Mouse (Mus musculus): Measurements from ENCODE around the gene Gpr146. TPM values are rescaled to one million over a fixed set of nuclear protein-coding genes. Genes with fewer than 3 reads are reported as not detected.

The Gpr146 gene
- polyA plus RNA-seq, 1 experiment from 2014 or later, result 6.6 TPM

DNA sequence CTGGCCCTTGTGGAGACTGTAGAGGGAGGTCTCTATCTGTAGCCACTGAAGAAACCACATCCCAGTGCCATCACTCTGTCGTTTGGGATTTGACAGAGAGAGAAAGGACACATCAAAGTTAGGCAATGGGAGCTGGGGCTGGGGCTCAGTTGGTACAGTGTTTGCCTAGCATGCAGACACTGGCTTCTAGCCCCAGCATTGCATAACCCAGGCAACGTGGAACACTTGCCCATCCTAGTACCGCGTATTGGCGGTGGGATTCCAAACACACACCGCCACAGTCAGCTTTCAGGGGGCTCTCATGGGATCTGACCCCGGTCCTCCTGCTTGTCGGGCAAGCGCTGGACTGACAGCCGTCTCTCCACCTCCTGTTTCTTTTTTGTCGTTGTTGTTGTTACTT is 11.0 kb upstream of the Gpr146 start:
- Histone ChIP-seq H3K9me3 (ENCODE audit: control insufficient read depth, low read length) (no peaks in the 10 kb centered on the region), H3K4me3 (ENCODE audit: low read length) (no peak overlapping the region), H3K27ac (ENCODE audit: low read length) (peak overlapping the region; percentile 29; the same call in 1 of the 2 replicates), H3K36me3 (ENCODE audit: control insufficient read depth, insufficient read depth, low read length) (0 out of 2 replicates have a peak, but pooled peaks cover 3% of the 10 kb centered on the region), H3K4me2 (ENCODE audit: low read depth, low read length) (no peak overlapping the region), H3K9ac (ENCODE audit: low read length) (no peak overlapping the region), H3K4me1 (replicated peaks; ENCODE audit: control insufficient read depth, insufficient read depth, low read length) (peaks cover 22% of the 10 kb centered on the region), H3K27me3 (ENCODE audit: control insufficient read depth, insufficient read depth, low read depth, low read length) (no peaks in the 10 kb centered on the region)
- 67% methylated on average over 11 of the region's 11 CpGs for WGBS
- no peak for ATAC-seq (ENCODE audit: low read depth)

GRCm38 (mm10) chr5:139367884-139368458 is 9.5 kb upstream of the Gpr146 start:
- H3K4me1 ChIP-seq (replicated peaks; ENCODE audit: control insufficient read depth, insufficient read depth, low read length), result peaks cover 25% of the 10 kb centered on the region

DNA sequence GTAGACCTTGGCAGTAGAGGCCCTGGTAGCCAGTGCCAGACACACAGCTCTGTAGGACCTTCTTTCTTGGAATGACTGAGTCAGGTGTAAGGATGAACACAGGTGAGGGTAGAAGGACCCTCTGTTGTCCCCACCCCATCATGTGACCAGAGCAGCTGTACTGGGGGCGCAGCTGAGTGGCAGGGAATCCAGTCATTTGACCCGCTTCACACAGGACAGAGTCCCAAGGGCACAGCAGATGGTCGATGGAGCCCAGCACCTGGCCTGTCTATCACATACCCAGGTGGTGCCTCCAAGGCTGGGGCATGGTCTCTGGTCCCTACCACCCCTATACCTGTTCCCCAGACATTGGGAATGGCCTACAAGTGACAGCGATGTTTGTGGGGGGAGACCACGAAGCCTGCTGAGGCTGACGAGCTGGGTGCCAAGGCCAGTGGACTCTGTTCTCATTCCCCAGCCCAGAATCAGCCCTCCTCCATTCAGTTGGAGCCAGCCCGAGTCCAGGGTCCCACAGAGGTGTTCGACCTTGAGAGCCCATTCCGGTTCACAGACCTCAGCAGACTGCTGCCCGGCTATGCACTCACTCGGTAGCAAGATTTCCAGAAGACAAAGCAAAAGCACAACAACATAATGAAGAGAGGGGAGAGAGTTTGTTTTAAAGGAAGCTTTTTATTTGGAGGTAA is 8.7 kb upstream of the Gpr146 start:
- Histone ChIP-seq H3K4me2 (ENCODE audit: low read depth, low read length) (no peak overlapping the region), H3K27me3 (ENCODE audit: control insufficient read depth, insufficient read depth, low read depth, low read length) (no peaks in the 10 kb centered on the region), H3K9ac (ENCODE audit: low read length) (no peak overlapping the region), H3K36me3 (ENCODE audit: control insufficient read depth, insufficient read depth, low read length) (no peaks in the 10 kb centered on the region), H3K9me3 (ENCODE audit: control insufficient read depth, low read length) (no peaks in the 10 kb centered on the region), H3K27ac (ENCODE audit: low read length) (no peak overlapping the region), H3K4me1 (replicated peaks; ENCODE audit: control insufficient read depth, insufficient read depth, low read length) (peaks cover 25% of the 10 kb centered on the region), H3K4me3 (ENCODE audit: low read length) (no peak overlapping the region)
- 85% methylated on average over 11 of the region's 11 CpGs for WGBS
- ATAC-seq (ENCODE audit: low read depth), result no peak

More at GRCm38 (mm10) chr5:139367884-139368458, 9.5 kb upstream of the Gpr146 start:
- H3K9ac ChIP-seq (ENCODE audit: low read length), result no peak overlapping the region
- 91% methylated on average over 4 of the region's 4 CpGs for WGBS
- no peak overlapping the region for H3K4me3 ChIP-seq (ENCODE audit: low read length)
- no peak overlapping the region for H3K4me2 ChIP-seq (ENCODE audit: low read depth, low read length)
- H3K9me3 ChIP-seq (ENCODE audit: control insufficient read depth, low read length), result no peaks in the 10 kb centered on the region
- no peaks in the 10 kb centered on the region for H3K27me3 ChIP-seq (ENCODE audit: control insufficient read depth, insufficient read depth, low read depth, low read length)
- ATAC-seq (ENCODE audit: low read depth), result no peak
- H3K27ac ChIP-seq (ENCODE audit: low read length), result no peak overlapping the region
- H3K36me3 ChIP-seq (ENCODE audit: control insufficient read depth, insufficient read depth, low read length), result no peaks in the 10 kb centered on the region

DNA sequence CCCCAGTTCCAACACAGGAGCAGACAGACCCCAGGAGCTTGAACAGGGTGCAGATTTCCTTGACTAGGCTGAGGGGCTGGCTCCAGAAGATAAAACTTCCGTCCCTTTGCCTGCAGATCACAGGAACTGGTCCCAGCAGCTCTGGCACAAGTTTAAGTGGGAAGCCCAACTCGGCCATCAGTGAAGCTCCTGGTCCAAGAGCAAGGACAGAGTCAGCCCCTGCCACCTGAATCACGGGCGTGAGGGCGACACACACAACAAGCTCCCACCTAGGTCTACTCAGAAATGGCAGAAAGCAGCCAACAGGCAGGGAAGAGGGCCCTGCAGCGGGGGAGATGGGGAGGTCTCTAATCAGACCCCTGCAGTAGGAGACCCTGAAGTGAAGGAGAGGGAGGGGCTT is 7.2 kb upstream of the Gpr146 start:
- Histone ChIP-seq H3K27me3 (ENCODE audit: control insufficient read depth, insufficient read depth, low read depth, low read length) (no peaks in the 10 kb centered on the region), H3K27ac (ENCODE audit: low read length) (no peak overlapping the region; the same call in 1 of the 2 replicates), H3K9me3 (ENCODE audit: control insufficient read depth, low read length) (no peaks in the 10 kb centered on the region), H3K36me3 (ENCODE audit: control insufficient read depth, insufficient read depth, low read length) (no peaks in the 10 kb centered on the region), H3K4me3 (ENCODE audit: low read length) (no peak overlapping the region), H3K4me2 (ENCODE audit: low read depth, low read length) (no peak overlapping the region), H3K4me1 (replicated peaks; ENCODE audit: control insufficient read depth, insufficient read depth, low read length) (peaks cover 23% of the 10 kb centered on the region), H3K9ac (ENCODE audit: low read length) (peak overlapping the region; percentile 8; the same call in 1 of the 2 replicates)
- no peak for ATAC-seq (ENCODE audit: low read depth)
- whole genome bisulfite sequencing, result 72% methylated on average over 6 of the region's 6 CpGs

DNA sequence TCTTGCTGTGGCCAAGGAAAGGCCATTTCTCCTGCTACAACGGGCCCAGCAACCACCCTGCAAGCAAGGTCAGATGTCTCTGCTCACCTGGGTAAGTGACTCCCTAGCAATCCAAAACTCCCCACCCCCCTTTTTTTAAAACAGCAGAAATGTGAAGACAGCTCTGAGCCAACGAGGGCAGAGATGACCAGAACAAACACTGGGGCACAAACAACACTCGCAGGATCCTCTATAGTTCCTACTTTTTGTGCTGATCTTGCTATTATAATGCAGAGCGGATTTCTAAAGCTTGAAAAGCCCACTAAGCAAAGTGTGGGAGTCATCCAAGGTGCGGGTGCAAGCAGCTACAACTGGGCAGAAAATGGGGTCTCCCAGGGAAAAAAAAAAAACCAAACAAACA is 6.4 kb upstream of the Gpr146 start:
- Histone ChIP-seq H3K4me2 (ENCODE audit: low read depth, low read length) (peak overlapping the region; percentile 94), H3K4me1 (replicated peaks; ENCODE audit: control insufficient read depth, insufficient read depth, low read length) (peaks cover 22% of the 10 kb centered on the region), H3K36me3 (ENCODE audit: control insufficient read depth, insufficient read depth, low read length) (no peaks in the 10 kb centered on the region), H3K4me3 (ENCODE audit: low read length) (peak overlapping the region; percentile 80), H3K27ac (ENCODE audit: low read length) (no peak overlapping the region; the same call in 1 of the 2 replicates), H3K27me3 (ENCODE audit: control insufficient read depth, insufficient read depth, low read depth, low read length) (no peaks in the 10 kb centered on the region), H3K9me3 (ENCODE audit: control insufficient read depth, low read length) (no peaks in the 10 kb centered on the region), H3K9ac (ENCODE audit: low read length) (peak overlapping the region; percentile 97)
- 50% methylated on average over 5 of the region's 5 CpGs for WGBS
- no peak for ATAC-seq (ENCODE audit: low read depth)

- H3K4me1 ChIP-seq (replicated peaks; ENCODE audit: control insufficient read depth, insufficient read depth, low read length), result peaks cover 23% of the 10 kb centered on the region
- peak overlapping the region; percentile 81 for H3K27ac ChIP-seq (ENCODE audit: low read length)
- H3K4me2 ChIP-seq (ENCODE audit: low read depth, low read length), result peak overlapping the region; percentile 94
- peak overlapping the region; percentile 80 for H3K4me3 ChIP-seq (ENCODE audit: low read length)
- H3K9ac ChIP-seq (ENCODE audit: low read length), result peak overlapping the region; percentile 97
- 1% methylated on average over 39 of the region's 39 CpGs for WGBS
- no peaks in the 10 kb centered on the region for H3K27me3 ChIP-seq (ENCODE audit: control insufficient read depth, insufficient read depth, low read depth, low read length)
- no peaks in the 10 kb centered on the region for H3K9me3 ChIP-seq (ENCODE audit: control insufficient read depth, low read length)
- H3K36me3 ChIP-seq (ENCODE audit: control insufficient read depth, insufficient read depth, low read length), result no peaks in the 10 kb centered on the region
- ATAC-seq (ENCODE audit: low read depth), result peak; percentile 96
Measured at GRCm38 (mm10) chr5:139371631-139372401, 5.7 kb upstream of the Gpr146 start.

GRCm38 (mm10) chr5:139373126-139373525 is 4.4 kb upstream of the Gpr146 start:
- Histone ChIP-seq H3K4me2 (ENCODE audit: low read depth, low read length) (no peak overlapping the region), H3K27me3 (ENCODE audit: control insufficient read depth, insufficient read depth, low read depth, low read length) (no peaks in the 10 kb centered on the region), H3K9ac (ENCODE audit: low read length) (no peak overlapping the region), H3K36me3 (ENCODE audit: control insufficient read depth, insufficient read depth, low read length) (no peaks in the 10 kb centered on the region), H3K27ac (ENCODE audit: low read length) (no peak overlapping the region), H3K4me3 (ENCODE audit: low read length) (no peak overlapping the region), H3K9me3 (ENCODE audit: control insufficient read depth, low read length) (no peaks in the 10 kb centered on the region), H3K4me1 (replicated peaks; ENCODE audit: control insufficient read depth, insufficient read depth, low read length) (peaks cover 36% of the 10 kb centered on the region)
- WGBS, result 93% methylated on average over 3 of the region's 3 CpGs
- no peak for ATAC-seq (ENCODE audit: low read depth)

GRCm38 (mm10) chr5:139373889-139374444 is 3.5 kb upstream of the Gpr146 start:
- no peak overlapping the region for H3K27ac ChIP-seq (ENCODE audit: low read length)
- H3K4me2 ChIP-seq (ENCODE audit: low read depth, low read length), result no peak overlapping the region
- H3K27me3 ChIP-seq (ENCODE audit: control insufficient read depth, insufficient read depth, low read depth, low read length), result no peaks in the 10 kb centered on the region
- H3K4me1 ChIP-seq (replicated peaks; ENCODE audit: control insufficient read depth, insufficient read depth, low read length), result peaks cover 43% of the 10 kb centered on the region
- no peak for ATAC-seq (ENCODE audit: low read depth)
- no peak overlapping the region for H3K9ac ChIP-seq (ENCODE audit: low read length)
- no peaks in the 10 kb centered on the region for H3K9me3 ChIP-seq (ENCODE audit: control insufficient read depth, low read length)
- no peaks in the 10 kb centered on the region for H3K36me3 ChIP-seq (ENCODE audit: control insufficient read depth, insufficient read depth, low read length)
- WGBS, result 66% methylated on average over 6 of the region's 6 CpGs
- no peak overlapping the region for H3K4me3 ChIP-seq (ENCODE audit: low read length)

- H3K4me2 ChIP-seq (ENCODE audit: low read depth, low read length), result no peak overlapping the region
- ATAC-seq (ENCODE audit: low read depth), result no peak
Measured at GRCm38 (mm10) chr5:139374841-139375240, 2.7 kb upstream of the Gpr146 start.

More at GRCm38 (mm10) chr5:139374841-139375240, 2.7 kb upstream of the Gpr146 start:
- Histone ChIP-seq H3K27me3 (ENCODE audit: control insufficient read depth, insufficient read depth, low read depth, low read length) (no peaks in the 10 kb centered on the region), H3K4me1 (replicated peaks; ENCODE audit: control insufficient read depth, insufficient read depth, low read length) (peaks cover 52% of the 10 kb centered on the region), H3K4me3 (ENCODE audit: low read length) (no peak overlapping the region), H3K9me3 (ENCODE audit: control insufficient read depth, low read length) (no peaks in the 10 kb centered on the region), H3K9ac (ENCODE audit: low read length) (no peak overlapping the region), H3K27ac (ENCODE audit: low read length) (no peak overlapping the region), H3K36me3 (ENCODE audit: control insufficient read depth, insufficient read depth, low read length) (no peaks in the 10 kb centered on the region)
- WGBS, result 81% methylated on average over 2 of the region's 2 CpGs
